Mouse (Mus musculus): ENCODE results near the gene Deup1.
"Not testable (repeated sequence)": the region's sequence is repeated elsewhere in the genome, so short reads cannot be mapped to it uniquely, and the experiment has no call there.

The Deup1 gene

DNA sequence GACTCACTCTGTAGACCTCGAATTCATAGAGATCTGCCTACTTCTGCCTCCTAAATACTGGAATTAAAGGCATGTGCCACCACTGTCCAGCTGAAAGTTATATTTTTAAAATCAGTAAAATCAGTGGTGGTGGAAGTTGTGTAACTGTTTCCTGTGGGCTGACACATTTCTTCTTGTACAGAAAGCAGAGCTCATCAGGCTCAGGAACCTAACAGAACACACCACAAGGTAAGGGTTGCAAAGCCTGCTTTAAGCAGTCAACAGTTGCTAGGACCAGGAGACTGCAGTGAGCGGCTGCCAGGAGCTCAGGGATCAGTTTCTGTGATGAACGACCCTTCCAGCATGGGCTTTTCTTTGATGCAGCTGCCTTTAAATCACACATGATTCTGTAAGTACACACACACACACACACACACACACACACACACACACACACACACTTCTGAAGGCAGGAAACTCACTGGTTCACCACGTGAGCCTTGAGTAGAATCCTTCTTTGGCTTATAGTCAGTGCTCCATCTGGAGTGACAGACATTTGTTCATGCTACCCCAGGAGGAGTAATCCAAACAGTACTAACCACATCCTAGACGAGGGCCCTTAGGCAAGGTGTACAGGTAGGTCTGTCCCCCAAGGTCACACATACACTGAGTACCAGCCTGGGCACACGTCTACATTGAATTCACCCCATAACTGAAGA, 40.4 kb downstream of the Deup1 start:
- DNase-seq (ENCODE audit: extremely low spot score) = no peak

DNA sequence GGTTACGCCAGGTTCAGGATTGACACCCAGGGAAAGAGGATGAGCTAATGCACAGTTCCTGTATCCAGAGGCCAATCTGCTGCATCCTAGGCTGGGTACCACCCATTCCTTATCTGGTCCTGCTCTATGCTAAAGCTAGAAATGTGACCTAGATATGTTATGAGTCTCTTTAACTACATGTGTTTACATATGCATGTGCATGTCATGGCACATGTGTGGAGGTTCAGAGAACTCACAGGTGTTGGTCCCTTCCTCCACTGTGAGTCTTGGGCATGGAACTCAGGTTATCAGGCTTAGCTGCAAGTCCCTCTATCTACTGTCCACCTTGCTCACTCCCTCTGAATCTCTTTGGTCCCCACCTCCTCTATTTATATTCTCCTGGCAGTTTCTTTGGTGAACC, 41.8 kb downstream of the Deup1 start:
- DNase-seq (ENCODE audit: extremely low spot score) = no peak

DNA sequence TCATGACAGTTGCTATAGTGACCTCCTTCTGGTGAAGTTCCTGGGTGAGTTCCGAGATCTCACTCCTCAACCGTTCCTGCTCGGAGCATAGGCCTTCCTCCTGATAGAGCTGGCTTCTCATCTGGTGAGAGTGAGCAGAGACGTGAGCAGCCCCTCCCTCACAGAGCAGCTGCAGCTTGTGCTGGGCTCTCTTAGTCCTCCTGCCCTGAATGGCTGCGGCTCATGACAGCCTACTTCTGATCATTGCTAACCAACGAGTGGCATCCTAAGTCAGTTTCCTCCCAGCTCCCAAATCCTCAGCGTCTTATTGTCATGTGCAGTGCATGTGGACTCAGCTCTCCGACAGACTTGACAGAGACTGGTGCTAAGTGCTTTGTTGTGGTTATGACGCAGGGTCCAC, 43.5 kb downstream of the Deup1 start:
- DNase-seq (ENCODE audit: extremely low spot score) = no peak

DNA sequence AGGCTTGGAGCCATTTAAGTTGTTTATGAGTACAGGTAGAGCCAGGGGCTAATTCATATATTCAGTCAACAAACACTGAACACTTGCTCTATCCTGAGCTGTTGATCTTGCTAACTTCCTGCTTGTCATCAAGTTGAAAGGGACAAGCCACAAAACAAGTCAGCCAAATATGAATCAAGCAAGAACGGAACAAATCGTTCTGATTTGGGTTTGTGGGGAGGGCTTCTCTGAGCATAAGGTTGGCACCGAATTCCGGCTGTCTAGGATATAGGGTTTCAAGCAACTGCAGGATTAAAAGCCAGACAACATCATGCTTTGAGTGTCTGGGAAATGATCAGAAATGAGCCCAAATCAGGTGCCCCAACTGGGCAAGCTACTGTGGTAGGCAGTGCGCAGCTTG, 45.7 kb downstream of the Deup1 start:
- DNase-seq (ENCODE audit: extremely low spot score) = no peak

DNA sequence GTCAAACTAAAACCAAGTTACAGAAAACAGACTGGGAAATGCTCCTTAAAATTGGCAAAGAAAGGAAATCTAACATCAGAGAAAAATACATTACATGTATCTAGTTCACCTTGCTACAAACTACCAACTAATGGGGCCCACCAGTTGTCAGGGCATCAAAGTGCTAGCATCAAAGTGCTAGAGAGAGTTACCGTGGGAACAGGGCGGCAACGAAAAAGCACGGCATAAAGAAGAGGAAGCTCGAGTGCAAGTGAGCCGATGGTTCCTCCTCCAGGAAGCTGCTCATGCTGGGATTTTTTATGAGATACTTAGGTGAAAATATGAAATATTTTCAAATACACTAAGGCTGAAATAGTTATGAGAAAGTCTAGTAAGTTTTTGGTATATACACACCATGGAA, 47.6 kb downstream of the Deup1 start:
- no peak for DNase-seq (ENCODE audit: extremely low spot score)

DNA sequence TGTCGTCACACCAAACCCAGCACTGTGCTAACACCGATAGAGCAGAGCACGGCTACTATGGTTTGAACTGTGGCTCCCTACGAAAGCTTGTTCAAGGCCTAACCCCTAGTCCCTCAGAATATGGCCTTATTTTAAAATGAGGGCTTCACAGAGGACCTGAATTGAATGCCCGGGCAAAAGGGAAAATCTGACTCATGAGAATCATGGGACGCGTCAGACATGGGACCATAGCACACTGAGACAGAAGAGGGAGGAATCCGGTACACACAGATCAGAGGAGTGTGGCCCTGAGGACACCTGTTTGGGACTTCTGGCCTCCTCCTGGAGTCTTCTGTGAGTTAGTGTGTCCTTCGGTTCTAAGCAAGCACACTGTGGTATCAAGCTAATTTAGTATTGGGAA, 48.8 kb downstream of the Deup1 start:
- no peak for DNase-seq (ENCODE audit: extremely low spot score)

DNA sequence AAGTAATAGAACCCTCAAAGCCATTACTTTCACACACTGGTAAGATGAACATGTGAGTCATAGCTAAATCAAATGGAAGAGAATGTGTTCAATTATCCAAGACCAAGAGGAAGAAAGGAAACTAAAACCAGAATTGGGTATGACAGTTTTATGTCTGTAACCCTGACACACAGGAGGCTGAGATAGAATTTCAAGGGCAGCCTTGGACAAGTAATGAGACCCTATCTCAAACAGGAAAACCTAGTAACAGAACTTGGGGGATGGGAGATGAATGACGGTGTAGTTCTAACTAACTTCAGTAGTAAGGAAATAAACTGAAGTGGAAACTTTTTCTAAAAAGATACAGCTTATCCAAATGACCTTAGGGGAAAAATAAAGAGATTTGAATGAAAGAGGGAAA, 49.3 kb downstream of the Deup1 start:
- DNase-seq (ENCODE audit: extremely low spot score) = no peak

DNA sequence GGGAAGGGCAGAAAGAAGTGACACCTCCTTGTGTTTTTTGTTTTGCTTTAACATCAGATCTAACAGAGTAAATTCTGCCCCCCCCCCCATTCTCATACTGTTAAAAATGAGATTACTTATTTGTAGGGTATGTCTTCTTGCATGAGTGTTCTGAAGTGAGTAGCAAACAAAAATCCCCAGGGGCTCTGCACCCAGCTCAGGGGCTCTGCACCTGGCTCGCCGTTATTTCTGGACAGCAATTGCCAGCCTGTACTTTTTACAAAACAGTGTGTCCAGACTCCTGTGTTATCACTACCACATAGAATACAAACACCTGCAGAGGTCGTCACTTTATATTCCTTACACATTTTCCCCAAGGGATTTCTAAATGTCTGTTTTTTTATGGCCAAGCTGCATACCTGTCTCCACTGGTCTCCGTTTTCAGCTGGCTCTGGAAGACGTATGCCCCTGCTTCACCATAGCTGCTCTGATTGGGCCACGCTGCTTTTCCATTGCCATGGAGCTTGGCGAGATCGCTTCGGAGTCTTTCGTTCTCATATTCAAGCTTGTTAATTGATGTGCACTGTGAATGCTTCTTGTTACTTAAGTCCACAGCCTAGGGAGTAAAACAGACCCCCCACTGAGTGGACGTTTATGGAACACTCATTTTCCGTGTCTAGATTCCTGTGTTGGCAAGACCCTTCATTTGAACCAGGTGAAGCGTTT, 52.8 kb downstream of the Deup1 start:
- DNase-seq (ENCODE audit: extremely low spot score) = no peak

DNA sequence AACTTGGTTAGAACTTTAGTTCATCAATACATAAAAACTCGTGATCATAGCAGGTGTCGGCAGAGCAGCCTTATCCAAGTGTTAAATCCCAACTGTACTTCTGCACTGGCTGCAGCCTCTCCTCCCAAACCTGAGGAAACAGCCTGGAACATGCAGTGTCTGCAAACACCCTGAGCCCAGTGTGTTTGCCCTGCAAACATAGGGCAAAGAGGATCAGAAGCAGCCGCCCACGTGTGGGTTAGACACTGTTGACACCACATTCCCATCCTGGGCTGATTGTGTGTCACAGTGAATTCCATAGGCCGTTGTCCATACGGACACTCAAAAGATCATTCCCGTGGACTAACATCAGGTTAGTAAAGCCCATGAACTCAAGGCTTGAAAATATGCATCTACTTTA, 65.4 kb downstream of the Deup1 start:
- DNase-seq (ENCODE audit: extremely low spot score) = no peak

DNA sequence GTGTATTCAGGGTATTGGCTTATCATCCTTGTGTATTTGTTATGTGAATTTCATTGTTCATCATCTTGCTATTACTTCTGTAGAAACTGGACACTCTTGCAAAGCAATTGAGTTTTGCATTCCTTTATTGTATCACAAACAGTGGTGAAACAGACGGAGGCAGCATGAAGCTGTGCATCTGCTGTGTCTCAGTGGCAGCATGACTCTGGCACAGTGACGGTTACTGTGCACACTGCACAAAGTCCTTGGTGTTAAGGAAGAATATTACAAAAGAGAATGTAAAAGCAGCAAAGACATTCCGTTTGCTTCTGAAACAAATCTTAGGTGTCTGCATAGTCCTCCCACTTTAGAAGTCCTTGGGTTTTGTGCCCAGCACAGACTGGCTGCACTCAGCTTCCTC, 67.3 kb downstream of the Deup1 start:
- no peak for DNase-seq (ENCODE audit: extremely low spot score)

DNA sequence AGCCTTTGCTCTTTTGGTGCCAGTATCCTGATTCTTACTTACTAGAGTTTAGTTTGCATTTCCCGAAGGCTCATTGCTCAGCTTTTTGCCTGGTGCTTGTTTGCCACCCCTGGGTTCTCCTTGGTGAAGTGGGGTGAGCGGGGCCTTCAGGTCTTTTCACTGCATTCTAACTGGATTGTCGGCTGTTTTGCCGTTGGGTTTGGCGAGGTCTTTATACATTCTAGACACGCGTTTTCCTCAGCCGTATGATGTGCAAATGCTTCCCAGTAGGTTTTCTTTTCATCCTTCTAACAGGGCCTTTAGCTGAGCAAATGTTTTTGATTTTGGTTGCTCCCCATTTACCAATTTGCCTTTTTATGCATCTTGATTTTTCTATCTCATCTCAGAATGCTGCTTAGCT, 74.4 kb downstream of the Deup1 start:
- no peak for DNase-seq (ENCODE audit: extremely low spot score)

DNA sequence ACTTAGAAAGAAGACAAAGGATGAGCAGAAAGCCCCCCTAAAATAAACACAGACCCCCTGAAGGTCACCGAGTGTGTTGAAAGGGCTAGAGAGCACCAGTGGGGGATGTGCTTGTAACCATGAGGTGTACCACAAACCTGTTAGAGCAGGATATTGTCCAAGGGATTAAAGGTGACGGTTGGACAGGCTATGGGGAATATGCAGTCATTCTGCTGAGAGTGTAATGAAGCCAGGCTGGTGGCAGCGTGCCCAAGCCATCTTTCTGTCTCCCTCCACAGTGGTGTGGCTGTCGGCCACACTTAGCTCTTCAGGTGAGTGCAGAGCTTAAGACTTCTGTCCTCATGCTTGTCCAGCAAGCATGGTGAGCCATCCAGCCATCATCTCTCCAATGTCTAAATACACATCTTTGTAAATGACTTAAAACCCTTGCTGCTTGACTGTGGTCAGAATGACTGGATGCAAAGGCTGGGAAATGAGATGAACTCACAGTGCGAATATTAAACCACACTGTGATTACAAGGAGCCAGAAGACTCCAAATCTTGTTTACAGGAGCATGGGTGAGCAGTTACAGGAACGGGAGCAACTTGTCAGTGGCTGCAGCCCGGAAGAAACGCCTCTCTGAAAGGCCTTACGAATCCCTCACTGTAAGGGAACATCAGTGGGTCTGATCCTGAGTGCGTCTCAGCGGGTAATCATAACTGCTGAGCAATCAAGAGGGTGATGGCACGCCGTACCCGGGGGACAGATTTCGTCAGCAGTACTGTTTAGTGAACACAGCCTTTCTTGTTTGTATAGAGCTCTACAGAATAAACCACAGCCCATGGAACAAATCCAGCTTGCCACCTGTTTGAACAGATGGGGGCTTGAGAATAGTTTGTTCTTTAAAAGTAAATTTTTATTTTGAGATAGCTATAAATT, 75.5 kb downstream of the Deup1 start:
- no peak for DNase-seq (ENCODE audit: extremely low spot score)

DNA sequence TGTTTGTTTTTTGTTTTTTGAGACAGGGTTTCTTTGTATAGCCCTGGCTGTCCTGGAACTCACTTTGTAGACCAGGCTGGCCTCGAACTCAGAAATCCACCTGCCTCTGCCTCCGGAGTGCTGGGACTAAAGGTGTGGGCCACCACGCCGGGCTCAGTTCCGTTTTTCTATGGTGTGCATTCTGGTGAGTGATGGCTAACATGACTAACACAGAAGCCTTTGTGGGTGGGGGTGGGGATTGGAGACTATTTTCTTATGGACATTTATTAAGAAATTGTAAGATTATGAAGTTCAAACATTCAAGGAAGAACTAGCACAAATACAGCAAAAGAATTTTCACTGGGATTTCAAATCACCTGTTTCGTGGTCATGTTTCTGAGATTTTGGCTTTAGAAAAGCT, 76.7 kb downstream of the Deup1 start:
- not testable (repeated sequence) for DNase-seq (ENCODE audit: extremely low spot score)

DNA sequence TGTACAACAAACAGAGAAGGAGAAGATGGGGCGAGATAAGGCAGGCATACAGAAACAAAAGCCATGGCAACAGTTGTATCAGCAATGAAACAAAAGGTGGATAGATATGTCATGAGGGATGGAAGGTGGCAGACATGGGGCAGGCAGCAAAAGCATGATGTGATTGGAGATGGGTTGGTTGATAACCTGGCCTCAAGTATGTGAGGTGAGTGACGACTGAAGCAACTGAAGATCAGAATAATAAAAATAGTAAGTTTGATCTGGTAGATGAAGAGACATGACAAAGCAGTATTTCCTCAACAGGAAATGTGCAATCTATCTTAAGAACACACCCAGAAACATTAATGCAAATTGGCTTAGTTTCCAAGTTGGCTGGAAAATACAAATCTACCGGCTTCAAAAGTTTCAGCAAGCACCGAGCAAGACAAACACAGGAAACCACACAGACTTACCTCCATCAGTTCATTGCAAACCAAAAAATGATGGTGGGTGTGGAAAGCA, 77.2 kb downstream of the Deup1 start:
- DNase-seq (ENCODE audit: extremely low spot score) = no peak

DNA sequence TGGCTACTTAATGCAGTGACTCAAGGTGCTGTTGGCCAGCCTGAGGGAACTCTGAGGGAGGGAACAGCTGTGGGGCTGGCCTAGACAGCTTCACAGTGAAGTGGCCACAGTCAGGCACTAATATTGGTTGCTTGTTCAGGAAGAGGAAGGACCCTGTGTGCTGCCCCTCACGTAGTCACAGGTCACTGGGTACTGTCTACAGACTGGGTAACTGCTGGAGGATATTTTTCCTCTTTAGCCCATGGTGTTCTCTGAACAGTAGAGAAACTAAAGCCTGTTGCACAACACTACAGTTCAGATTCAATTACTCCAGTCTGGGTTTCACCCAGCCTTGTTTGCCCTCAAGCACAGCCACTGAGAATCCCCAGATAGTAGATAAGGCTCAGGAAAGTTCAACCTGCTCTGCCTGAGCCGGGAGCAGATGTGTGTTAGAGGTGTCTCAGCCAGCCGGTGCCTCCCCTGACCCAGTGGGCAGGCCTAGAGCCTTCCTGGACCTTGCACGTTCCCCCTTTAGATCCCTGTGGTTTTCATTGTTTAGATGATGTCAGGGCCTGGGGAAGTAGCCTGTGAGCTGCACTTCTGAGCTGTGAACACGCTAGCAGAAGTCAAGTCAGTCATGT, 85.9 kb downstream of the Deup1 start:
- no peak for DNase-seq (ENCODE audit: extremely low spot score)

DNA sequence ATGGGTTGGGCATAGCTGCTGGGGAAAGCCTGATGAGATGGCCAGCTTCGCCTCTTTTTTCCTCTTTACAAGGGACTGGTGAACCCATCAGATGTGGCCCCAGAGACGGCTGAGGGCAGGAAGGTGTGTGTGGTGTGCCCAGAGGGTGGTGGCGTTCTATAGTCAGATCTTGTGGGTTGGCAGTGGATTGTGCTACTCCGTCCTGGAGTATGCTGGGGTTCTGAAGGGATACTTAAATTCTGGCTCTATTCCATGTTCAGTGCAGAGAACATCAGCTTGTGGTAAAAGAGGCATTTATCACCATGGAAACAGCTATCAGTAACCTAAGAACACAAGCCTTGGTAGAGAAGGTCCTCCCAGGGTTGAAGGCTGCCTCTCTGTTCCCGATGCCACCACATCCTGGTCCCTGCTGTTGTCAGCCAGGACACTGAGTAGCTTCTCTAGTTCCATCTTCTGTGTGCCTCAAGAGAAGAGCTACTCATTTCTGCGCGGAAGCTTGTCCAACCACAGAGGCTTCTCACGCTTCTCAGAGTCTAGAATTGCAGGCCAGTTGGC, 88.7 kb downstream of the Deup1 start:
- no peak for DNase-seq (ENCODE audit: extremely low spot score)

DNA sequence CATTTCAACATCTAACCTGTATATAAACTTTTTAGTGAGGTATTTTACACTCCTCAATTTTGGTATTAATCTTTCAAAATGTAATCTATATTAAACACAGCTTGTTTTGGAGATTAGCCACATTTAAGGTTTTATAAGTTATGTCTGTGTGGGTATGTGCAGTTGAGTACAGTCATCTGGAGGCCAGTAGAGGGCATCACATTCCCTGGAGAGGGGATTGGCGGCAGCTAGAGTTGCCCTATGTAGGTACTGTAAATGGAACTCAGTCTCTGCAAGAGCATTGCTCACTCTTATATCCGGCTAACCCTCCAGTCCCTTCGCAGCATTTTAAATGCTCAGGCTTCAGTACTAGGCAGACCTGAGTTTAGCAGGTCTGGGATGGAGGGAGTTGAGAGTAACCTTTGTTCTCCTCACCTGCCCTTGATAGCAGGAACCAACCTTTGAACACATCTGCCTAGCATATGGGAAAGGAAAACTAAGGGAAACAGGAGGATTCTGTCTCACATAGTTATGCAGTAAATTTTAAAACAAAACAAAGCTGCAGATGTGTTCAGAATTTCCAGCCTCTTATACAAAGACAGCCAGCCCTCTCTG, 90.2 kb downstream of the Deup1 start:
- DNase-seq (ENCODE audit: extremely low spot score) = no peak

DNA sequence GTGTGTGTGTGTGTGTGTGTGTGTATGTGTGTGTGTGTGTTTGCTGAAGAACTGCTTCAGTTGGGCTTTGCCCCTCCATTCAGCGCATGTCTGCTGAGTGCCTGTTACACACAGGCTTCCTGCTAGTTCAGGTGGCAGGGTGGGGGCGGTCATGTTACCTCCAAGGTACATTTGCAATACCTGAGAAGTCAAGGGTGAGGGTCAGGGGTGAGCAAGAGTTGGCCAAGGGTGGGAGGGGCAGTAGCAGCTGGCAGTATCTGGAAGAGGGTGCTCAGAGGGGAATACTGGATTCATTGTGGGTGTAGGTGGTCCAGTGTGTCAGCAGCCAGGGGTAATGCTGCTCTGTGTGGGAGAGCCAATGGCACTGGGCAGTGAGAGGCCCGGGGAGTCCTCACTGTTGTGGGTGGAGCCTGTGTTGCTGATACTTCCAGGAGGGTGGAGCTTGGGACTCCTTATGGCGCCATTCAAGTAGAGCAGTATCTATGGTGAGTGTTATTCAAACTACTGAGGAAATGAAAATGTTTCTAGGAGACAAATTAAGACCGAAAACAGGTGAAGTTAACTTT, 90.8 kb downstream of the Deup1 start:
- DNase-seq (ENCODE audit: extremely low spot score) = no peak

DNA sequence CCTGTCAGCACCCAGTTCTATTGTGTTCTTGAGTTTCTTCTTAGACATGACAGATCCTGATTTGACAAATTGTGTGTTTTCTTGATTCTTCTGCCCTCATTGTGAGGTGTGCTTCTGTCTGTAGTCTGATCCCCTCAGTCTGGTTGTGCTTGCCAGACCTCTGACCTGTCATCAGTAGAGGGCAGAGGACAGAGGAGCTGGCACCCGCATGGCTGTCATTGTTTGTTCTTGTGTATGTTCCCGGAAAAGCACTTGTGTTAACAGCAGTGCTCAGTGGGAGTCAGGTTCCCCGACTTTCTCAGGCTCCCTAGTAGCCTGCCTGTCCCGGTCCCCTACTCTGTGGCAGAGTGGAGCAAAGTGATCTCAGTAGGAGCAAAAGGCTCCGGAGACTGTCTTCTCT, 92.3 kb downstream of the Deup1 start:
- no peak for DNase-seq (ENCODE audit: extremely low spot score)

DNA sequence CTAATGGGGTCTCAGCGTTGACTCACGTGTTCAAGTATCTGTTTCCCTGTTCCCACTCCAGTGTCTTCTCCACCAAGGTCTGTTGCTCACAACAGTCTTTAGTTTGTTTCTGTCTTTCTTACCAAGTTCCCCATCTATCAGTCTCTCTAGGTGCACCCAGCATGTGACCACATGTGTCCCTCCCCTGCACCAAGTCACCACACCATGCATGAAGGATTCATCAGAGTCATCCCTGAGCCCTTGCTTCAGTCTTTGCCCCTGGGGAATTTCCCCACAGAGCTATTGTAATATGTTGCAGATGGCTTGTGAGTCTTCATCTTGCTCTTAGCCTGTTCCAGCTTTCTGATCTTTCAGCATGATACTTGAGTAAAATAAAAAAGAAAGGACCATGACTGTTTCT, 93.6 kb downstream of the Deup1 start:
- no peak for DNase-seq (ENCODE audit: extremely low spot score)

All from embryo, embryonic 9.5 days (tissue).